Mouse (Mus musculus): ENCODE results near the gene Col4a2.

The Col4a2 gene

DNA sequence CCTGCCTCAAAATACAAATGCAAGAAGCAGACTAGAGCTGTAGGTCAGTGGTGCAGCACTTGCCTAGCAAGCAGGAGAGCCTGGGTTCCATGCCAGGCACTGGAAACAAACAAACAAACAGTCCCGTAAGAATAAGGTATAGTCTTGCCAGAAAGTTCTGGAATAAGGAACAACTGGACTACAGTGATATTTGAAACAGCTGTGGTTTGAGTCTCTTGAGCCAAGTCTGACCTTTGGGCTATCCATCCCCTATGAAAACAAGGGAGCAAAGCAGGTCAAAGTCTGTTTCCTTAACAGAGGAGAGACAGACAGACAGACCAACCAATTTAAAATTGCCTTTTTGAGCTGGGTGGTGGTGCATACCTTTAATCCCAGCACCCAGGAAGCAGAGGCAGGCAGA, 11.1 kb downstream of the Col4a2 start:
- no peak for DNase-seq (ENCODE audit: low read depth, low spot score)

DNA sequence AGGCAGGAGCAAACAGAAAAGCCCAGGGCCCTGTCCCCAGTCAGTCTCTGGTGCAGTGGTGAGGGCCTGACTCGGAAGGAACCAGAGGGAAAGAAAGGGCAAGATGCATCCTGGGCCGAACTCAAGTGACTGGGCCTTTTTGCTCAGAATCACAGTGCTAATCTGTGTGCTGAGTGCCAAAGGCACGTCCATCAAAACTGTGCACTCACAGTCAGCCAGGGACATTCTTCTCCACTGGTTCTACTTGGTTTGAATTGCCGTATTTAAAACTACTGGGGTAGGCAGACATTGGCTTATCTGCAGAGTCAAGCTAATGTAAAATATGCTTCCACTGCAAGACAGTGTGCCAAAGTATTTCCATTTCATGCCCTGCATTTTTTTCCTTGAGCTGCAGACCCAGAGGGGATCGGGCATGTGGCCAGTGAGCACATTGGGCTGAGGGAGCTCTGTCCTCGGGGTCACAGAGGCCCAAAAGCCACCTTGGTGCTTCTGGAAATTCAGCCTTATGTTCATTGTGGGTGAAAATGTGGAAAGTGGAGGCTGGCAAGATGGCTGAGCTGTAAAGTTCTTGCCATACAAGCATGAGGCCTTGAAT, 12.3 kb downstream of the Col4a2 start:
- DNase-seq (ENCODE audit: low read depth, low spot score), result no peak

DNA sequence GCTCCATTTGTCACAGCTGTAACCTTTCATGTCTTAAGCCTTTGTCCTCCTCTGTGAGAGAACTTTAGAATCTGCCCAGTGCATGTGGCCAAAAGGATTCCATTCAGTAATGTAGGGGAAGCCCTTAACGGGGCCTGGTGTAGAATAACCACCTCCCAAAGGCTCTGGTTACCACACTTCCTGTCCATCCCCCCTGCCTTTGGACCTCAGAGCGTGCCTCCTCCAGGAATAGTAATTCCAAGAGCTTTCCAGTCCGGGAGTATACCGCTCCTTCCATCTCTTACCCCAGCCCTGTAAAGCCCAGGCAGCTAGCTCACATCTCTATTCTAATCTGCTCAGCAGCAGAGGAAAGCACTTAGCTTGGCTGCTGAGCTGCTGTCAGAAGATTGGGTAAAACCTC, 14.7 kb downstream of the Col4a2 start:
- no peak for DNase-seq (ENCODE audit: low read depth, low spot score)

DNA sequence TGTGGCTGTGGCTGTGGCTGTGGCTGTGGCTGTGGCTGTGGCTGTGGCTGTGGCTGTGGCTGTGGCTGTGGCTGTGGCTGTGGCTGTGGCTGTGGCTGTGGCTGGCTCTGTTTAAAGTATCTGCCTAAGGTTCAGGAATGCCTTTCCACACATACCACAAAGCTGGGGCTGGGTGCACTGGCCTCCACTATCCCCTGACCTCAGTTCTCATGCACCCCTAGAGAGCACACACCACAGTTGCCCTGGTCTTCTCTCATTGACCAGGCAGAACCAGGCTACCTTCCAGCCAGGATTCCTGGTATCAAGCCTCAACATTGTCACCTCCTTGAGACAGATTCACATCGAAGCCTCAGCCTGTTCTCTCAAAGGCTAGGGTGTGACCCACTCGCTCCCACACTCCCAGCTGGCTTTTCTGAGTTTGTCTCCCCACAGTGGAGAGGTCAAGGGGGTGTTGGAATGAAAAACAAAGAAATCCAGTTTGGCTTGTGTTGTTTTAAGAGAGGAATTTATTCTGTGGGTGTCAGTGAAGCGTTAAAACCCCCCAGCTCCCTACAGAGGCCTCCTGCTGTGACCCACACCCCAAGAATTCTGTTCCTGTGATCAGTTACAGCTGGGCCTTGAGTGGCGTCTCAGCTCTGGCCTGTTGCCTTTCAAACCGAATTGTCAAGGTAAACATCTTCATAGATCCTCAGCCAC, 15.3 kb downstream of the Col4a2 start:
- no peak for DNase-seq (ENCODE audit: low read depth, low spot score)

DNA sequence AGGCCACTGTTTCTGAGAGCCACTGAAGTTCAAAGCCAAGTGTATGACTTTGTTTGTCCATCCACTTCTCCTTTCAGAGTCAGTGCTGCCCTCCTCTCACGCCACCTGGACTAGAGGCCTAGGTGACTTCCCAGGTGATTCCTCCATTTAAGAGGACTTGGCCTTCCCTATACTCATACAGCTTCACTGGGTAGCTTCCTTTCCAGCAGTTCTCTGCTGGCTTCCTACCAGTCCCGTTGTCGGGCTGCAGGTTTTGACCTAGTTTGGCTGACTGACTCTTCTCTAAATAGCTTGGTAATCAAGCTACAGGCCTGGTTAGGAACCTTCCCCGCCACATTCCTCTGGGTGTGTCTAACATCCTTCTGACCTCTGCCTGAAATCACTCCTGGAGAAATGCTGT, 19.0 kb downstream of the Col4a2 start:
- DNase-seq (ENCODE audit: low read depth, low spot score), result no peak

DNA sequence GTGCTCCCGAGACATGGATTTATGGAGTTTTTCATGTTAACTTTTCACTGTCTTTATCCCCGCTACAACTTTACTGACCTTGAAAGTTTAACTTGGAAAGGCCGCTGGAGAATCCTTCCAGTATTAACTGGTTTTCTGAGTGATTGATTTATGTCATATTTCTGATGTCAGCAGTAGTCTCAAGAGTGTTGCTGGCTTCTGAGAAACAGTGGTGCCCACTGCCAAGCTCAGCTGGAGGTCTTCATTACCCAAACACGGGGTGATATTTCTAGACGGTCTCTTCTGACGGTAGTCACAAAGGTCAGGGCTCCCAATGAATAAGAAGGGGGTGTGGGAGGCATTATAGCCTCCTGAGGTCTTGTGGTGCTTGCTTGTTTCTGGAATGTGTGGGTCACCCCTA, 21.1 kb downstream of the Col4a2 start:
- no peak for DNase-seq (ENCODE audit: low read depth, low spot score)

DNA sequence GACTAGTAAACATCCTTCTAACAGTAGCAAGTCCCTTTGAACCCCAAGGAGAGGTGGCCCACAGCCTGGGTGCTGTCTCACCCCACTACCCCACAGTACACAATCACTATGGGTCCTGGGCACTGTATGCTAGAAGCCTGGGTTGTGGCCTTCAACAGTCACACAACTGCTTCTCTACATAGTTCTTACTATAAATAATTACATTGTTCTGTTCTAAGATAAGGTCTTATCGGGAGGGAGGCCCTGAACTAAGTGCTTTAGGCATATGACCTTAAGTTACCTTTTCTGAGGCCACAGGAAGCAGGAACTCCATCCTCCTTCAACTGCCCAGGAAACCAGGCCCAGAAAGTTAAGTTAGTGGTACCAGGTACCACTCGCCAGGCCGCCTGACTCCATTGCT, 21.9 kb downstream of the Col4a2 start:
- DNase-seq (ENCODE audit: low read depth, low spot score), result no peak

DNA sequence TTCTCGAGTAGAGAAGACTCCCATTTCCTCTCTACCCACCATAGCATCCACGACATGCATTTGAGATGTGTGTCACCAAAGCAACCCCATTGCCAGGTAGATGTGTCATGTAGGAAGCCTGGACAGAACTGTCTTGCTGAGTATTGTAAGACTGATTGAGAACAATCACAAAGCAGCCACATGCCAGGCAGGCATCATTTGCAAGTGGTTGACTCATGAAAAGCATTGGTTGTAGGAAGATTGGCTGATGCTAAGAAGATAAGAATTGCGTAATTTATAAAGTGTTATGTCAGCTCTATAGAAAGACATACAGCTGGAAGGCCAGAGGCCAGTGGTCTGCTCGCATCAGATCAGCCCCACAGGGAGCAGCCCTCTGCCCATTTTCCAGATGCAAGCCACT, 22.6 kb downstream of the Col4a2 start:
- no peak for DNase-seq (ENCODE audit: low read depth, low spot score)

DNA sequence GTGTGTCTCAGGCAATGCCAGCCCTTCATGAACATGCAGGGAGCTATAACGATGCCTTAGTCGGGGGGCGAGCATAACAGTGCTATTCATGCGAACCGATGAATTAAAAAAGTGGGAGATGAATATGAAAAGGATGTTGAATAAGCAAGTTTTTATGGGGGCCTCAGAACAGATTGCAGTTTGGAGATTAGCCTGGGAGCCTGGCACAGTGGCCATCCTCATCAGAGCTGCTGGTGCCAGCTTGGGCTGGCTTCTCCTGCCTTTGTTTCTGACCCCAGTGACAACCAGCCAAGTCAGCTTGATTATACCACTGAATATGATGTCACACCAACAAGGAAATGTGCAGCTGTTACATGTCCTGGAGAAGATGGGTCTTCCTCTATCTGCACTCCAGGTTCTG, 23.7 kb downstream of the Col4a2 start:
- DNase-seq (ENCODE audit: low read depth, low spot score), result no peak

DNA sequence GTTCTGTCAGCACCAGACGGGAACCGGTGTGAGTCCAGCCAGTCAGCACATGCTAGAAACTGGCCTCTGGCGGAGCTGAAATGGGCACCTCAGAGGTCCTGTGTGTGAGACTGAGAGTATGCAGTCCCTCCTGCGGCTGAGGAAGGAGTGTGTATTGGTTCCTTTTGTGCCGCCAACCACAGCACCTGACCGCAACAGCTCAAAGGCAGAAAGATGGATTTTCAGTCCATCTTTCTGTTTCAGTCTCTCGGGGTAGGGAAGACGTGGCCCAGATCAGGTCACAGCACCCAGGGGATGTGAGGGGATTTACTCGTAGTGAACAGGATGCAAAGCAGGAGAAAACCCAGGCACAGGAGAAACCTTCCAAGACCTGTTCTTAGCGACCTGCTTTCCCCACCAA, 25.0 kb downstream of the Col4a2 start:
- no peak for DNase-seq (ENCODE audit: low read depth, low spot score)

DNA sequence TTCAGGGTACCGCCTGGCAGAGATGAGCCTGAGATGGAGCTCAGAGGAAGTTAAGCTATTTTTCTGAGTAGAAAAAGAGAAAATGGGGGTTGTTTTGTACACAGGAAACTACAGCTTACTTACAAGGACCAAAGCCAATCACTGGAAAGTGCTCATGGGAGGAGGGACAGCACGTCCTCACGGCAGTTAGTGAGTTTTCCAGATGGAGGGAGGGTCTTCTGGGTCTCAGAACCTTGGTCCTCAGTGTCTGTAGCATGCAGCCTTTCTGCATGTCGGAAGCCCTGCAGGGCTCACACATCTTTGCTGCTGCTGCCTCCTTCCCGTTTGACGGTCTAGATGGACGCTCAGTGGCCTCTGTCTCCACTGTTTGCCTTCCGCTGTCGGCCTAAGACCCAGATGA, 25.9 kb downstream of the Col4a2 start:
- no peak for DNase-seq (ENCODE audit: low read depth, low spot score)

DNA sequence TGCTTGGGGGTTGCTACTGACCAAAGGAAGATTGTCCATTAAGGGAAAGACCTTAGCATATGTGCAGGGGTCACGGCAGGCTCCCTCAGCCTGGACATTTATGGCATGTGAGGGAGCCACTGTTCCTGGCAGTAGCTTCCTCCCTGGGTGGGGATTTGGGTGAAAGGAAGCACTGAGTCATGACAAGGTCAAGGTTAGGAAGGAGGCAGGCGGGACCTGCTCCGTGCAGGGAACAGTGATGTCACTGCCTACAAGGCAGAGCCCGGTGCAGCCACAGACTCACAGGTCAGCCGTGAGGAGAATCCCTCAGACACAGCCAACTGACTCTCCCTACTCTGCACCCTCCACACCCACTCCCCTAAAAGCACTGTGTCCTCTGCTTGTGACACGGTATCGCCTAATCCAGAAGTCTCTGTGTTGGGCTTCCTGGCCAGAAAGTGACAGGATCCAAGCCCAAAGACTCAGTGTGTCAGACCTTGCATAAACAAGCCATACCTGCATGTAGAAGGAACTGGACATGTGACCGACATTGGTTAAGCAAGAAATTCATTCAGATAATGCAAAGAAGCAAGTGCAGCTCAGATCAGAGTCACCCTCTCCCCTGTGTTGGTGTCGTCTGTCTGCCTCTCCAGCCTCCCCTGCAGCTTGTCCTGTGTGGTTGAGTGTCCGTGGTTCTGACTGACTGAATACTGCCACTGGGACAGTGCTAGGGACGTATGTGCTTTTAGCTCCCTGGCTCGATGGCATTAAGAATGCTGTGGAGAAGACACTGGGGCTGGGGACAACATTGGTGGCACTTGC, 27.9 kb downstream of the Col4a2 start:
- DNase-seq (ENCODE audit: low read depth, low spot score), result no peak

DNA sequence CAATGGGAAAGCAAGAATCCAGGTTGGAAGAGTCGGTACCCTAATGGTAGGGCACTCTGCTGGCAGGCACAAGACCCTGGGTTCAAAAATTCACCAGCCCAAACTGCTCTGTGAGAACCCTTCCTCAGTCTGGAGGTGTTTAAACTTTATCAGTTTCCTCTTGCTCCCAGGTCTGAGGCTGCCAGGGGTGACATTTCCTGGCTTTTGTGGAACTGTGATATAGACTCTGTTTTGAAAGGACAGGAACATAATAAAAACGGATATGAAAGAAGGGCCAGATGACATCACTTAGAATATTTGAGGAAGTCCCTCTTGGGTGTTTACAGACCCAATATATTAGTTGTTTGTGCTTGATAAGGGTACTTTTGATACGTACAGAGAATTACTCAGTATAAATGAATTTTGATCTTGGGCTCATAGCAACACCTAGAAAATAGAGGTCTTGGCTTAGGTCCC, 28.5 kb downstream of the Col4a2 start:
- DNase-seq (ENCODE audit: low read depth, low spot score), result no peak

DNA sequence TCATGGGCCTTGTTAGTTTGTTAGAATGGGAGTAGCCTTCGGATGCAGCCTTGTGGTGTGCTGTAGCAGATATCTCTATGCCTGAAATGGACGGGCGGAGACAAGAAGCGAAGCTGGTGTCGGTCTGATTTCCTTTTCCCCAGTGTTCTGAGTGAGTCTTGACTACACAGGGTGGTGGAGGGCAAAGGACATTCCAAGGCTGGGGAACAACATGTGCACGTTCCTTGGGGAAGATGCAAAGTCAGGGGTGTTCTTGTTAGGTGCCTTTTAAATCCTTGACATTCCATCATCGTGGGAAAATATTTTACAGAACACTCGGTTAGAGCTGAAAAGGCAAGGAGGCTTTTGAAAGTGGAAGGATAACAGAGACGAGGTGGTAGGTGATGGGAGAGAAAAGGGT, 31.9 kb downstream of the Col4a2 start:
- DNase-seq (ENCODE audit: low read depth, low spot score), result no peak

DNA sequence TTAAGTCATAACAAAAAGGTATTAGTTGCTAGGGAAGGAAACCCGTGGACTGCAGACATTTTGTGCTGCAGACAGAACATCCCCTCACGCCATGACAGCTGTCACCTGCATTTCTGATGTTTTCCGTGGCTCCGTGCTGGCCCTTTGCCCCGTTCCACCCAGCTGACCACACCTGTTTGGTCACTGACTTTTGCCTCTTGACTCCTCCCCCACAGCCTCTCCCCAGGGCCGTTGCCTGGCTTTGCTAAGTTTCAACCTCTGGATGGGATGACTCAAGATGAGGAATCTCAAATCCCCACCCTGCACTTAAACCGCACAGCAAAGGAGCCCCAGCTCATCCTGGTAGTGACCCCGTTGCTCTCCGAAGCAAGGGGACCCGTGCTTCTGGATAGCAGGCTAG, 33.6 kb downstream of the Col4a2 start:
- DNase-seq (ENCODE audit: low read depth, low spot score), result no peak

DNA sequence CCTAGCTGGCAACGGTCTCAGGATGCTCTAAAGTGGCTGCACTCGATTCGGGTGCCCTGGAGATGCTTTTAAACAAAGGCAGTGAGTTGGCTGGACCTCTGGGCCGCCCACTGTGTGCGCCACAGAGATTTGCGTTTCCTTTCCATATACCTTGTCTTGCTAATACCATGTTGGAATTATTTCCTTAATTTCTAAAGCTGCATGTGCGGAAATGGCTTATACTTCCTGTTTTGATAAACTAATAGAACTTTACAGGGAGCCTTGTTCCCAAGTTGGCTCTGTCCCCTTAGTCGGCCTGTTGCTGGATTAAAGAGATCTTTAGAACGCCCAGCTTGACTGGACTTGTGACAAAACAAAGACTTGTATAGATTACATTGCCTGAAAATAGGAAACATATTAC, 35.1 kb downstream of the Col4a2 start:
- no peak for DNase-seq (ENCODE audit: low read depth, low spot score)

DNA sequence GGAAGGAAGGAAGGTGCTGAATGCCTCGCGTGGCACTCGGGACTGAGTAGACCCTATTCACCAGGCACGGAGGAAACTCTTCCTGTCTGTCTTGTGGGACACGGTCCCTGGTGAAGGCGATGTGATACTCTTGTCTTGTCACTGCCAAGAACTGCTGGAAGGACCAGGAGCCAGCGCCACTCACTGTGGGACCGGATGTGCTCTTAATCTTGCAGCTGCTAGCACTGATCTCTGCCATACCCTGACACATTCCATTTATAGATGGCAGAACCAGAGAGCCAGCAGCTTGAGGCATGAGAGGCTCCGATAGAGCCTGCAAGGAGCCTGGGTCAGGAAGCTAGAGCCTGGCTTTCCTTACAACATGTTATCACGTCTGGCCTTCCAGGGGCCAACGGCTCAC, 36.0 kb downstream of the Col4a2 start:
- no peak for DNase-seq (ENCODE audit: low read depth, low spot score)

DNA sequence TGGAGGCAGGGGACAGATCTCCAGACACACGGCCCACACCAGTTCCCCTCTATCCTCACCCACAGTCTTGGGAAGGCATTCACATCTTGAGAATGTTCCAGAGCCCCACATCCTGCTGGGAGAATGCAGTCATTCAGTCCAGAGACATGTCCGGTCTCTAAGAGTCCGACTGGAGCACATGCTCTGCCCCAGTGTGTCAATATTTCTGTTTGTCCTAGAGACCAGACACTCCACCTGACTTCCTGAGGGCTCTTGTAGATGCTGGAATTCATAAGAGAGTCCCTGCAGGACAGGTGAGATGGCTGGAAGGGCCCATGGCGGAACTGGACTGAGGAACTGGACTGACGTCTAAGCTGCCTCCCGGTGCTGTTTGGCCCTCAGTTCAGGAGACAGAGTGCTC, 38.8 kb downstream of the Col4a2 start:
- no peak for DNase-seq (ENCODE audit: low read depth, low spot score)

DNA sequence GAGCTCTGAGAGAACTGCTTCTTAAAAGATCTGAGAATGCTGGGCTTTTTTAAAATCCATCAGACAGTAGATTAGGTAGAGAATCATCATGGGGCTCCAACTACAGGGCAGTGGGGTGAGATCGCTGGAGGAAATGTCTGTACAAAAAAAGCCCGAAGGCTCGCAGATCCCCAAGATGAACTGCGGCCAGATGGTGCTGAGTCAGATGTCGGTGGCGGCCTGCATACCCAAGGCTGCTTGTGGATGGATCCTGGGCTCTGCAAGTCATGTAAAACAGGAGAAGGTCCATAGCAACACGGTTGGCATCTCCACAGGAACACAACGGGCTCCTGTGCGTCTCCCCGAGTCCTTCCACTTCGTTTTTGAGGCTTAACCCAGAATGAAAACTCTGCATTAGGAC, 39.9 kb downstream of the Col4a2 start:
- DNase-seq (ENCODE audit: low read depth, low spot score), result no peak

DNA sequence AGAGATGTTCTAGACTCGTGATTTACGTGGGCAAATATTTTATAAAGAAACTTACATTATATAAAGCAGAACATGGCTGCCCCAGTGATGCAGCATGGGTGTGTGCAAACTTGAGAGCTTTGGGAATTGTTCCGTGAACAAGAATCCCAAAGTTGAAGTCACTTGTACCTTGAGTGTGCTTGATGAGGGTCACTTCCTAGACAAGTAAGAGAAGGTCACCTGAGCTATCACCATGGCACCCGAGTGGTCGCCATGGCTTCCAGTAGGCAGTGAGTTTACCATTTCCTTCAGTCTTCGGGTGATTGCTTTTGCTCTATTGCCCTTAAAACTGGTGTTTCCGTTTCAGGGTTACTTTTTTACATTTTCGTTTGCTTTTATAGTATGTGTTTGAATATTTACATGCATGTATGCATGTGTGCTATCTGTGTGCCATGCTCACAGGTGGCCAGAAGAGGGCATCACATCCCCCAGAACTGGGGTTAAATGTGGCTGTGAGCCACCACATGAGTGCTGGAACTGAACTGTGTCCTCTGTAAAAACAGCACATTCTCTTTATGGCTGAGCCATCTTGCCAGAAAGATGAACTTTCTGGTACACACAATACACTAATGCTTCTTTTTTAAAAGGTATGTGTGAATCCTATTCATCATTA, 42.3 kb downstream of the Col4a2 start:
- no peak for DNase-seq (ENCODE audit: low read depth, low spot score)

DNA sequence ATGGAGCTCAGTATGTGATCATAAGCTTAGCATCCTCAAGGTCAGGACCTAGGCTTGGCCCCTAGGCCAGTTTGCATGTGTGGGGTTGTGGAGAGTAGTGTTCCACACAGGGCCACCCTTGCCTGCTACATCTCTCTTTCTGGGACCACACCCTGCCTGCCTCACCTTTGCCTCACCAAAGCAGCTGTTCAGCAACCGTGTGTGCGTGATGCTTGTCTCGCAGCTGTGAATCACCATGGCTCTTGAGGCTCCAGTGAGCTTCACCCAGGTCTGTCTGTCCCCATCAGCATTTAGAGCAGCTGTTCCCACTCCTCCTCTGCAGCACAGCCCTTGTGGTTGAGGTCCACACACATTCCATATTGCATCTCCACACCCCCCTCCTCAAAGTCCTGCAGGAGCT, 43.3 kb downstream of the Col4a2 start:
- DNase-seq (ENCODE audit: low read depth, low spot score), result no peak

DNA sequence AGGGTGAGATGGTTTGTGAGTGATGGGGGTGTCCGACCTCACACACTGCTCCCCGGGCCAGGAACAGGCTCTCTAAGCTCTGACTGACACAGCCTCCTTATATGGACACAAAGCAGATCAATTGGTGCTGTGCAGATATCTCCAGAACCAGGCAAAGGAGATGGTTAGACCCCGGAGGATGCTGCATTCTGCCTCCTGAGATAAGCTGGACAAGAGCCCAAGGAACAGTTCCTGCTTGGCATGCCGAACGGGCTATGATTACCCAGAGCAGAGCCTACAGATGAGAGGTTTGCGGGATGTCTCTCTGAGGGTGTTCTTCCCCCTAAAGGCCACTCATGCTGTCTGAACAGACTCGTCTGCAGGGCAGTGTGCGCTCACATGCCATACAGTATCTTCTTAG, 44.2 kb downstream of the Col4a2 start:
- no peak for DNase-seq (ENCODE audit: low read depth, low spot score)

All from retina, postnatal 7 days (tissue).